Mouse (Mus musculus) lung, embryonic 14.5 days (tissue): ENCODE data around the gene Atg9b. TPM values are rescaled to one million over a fixed set of nuclear protein-coding genes. Genes with fewer than 3 reads are reported as not detected.
A peak's percentile ranks its signal among the peaks of the same experiment; 100 is the strongest.
"Not testable (repeated sequence)": the region's sequence is repeated elsewhere in the genome, so short reads cannot be mapped to it uniquely, and the experiment has no call there.

Source experiments
- ATAC-seq: fragments of 200-750 bp; cut with Nextera tagmentation; 2 replicates; pipeline ENCODE4 v1.8.0; 2017; ENCODE audit warnings: mild to moderate bottlenecking, moderate TSS enrichment, moderate library complexity; ENCODE audit not compliant: insufficient read depth
- DNase-seq: peaks from one replicate; pipeline ENCODE4 v3.0.0-alpha.2; 2015
- H3K27ac ChIP-seq: fragments of 300-500 bp; sonication (generic); 2 replicates; pipeline ENCODE4 v1.5.1; 2014; ENCODE audit warnings: low read depth, mild to moderate bottlenecking, moderate library complexity
- H3K27me3 ChIP-seq: fragments of 300-500 bp; sonication (generic); 2 replicates; pipeline ENCODE4 v1.6.1; 2014; ENCODE audit warnings: low read length, control low read depth; ENCODE audit not compliant: insufficient read depth
- H3K36me3 ChIP-seq: fragments of 300-500 bp; sonication (generic); 2 replicates; pipeline ENCODE4 v1.6.1; 2014; ENCODE audit warnings: control low read depth; ENCODE audit not compliant: insufficient read depth
- H3K4me1 ChIP-seq: fragments of 300-500 bp; sonication (generic); 2 replicates; pipeline ENCODE4 v1.6.1; 2014; ENCODE audit warnings: antibody characterized with exemption, control low read depth; ENCODE audit not compliant: insufficient read depth
- H3K4me2 ChIP-seq: fragments of 300-500 bp; sonication (generic); 2 replicates; pipeline ENCODE4 v1.6.1; 2014; ENCODE audit warnings: mild to moderate bottlenecking
- H3K4me3 ChIP-seq: fragments of 300-500 bp; sonication (generic); 2 replicates; pipeline ENCODE4 v1.5.1; 2014; ENCODE audit warnings: low read depth, low read length
- H3K9ac ChIP-seq: fragments of 300-500 bp; sonication (generic); 2 replicates; pipeline ENCODE4 v1.6.1; 2014
- H3K9me3 ChIP-seq: fragments of 300-500 bp; sonication (generic); 2 replicates; pipeline ENCODE4 v1.6.1; 2016; ENCODE audit warnings: low read depth, low read length, control low read depth
- CTCF ChIP-seq: IDR thresholded peaks from 2 replicates; pipeline ENCODE4 v1.5.1; 2016; ENCODE audit warnings: antibody characterized with exemption, low read depth
- WGBS: fragments of 180-500 bp; shearing (Covaris S2); extraction: QIAGEN DNeasy Blood & Tissue Kit; methylation state at CpG from one replicate; pipeline ENCODE4 v1.1.7; 2014; 5-methylcytosine and 5-hydroxymethylcytosine counted together
- polyA plus RNA-seq: library from polyadenylated mRNA; unstranded; fragments of >200 nt; fragmentation: Nextera tagmentation; extraction: Ambion mirVana; gene quantifications from 2 replicates; pipeline ENCODE4 v1.2.1, GENCODE M21; 2014

Gene Atg9b
- polyA plus RNA-seq, 1 experiment from 2014 or later = 0.71 TPM

DNA sequence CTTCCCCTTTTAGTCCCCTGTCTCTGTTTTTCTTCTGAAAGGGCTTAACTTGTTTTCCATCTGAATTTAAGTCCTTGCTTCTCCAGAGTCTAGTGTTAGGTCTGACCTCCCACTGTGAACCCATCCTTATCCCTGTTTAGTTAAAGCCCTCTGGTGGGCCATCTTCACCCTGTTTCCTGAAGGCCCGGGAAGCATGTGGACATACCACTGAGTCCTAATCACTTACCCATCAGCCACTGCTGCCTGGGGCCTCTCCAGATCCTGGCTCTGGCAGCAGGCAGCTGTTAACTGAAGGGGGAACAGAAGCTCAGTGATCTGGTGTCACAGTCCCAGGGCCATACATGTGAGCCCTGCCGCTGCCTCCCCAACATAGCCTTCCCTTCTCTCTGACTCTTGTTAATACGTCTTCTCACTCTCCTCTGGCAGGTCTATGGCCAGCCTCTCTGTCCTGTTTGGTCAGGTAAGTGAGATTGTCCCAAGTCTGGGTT is 13.5 kb upstream of the Atg9b start:
- H3K9ac ChIP-seq = no peak overlapping the region
- H3K4me3 ChIP-seq = no peak overlapping the region
- no peak for ATAC-seq
- no peak for TF ChIP-seq CTCF
- peaks cover 51% of the 10 kb centered on the region; the same call in 1 of the 2 replicates for H3K36me3 ChIP-seq
- H3K4me1 ChIP-seq = no peaks in the 10 kb centered on the region
- H3K4me2 ChIP-seq = no peak overlapping the region
- no peaks in the 10 kb centered on the region for H3K27me3 ChIP-seq
- no peak for DNase-seq
- 66% methylated on average over 3 of the region's 3 CpGs for WGBS
- H3K27ac ChIP-seq = no peak overlapping the region
- no peaks in the 10 kb centered on the region for H3K9me3 ChIP-seq

GRCm38 (mm10) chr5:24404594-24405360 is 12.8 kb upstream of the Atg9b start:
- Histone ChIP-seq H3K4me2 (no peak overlapping the region), H3K4me1 (no peaks in the 10 kb centered on the region), H3K36me3 (peaks cover 51% of the 10 kb centered on the region; the same call in 1 of the 2 replicates), H3K4me3 (no peak overlapping the region), H3K9ac (no peak overlapping the region), H3K27me3 (no peaks in the 10 kb centered on the region), H3K9me3 (no peaks in the 10 kb centered on the region), H3K27ac (no peak overlapping the region)
- TF ChIP-seq CTCF = no peak
- ATAC-seq (no peak), DNase-seq (no peak)
- WGBS = 83% methylated on average over 6 of the region's 6 CpGs

GRCm38 (mm10) chr5:24401969-24402368 is 10.0 kb upstream of the Atg9b start:
- no peak for DNase-seq
- no peak overlapping the region for H3K4me2 ChIP-seq
- H3K9ac ChIP-seq = no peak overlapping the region
- H3K27ac ChIP-seq = no peak overlapping the region
- no peaks in the 10 kb centered on the region for H3K9me3 ChIP-seq
- H3K36me3 ChIP-seq = peaks cover 35% of the 10 kb centered on the region; the same call in 1 of the 2 replicates
- WGBS = 68% methylated on average over 9 of the region's 9 CpGs
- H3K4me3 ChIP-seq = no peak overlapping the region
- ATAC-seq = peak; percentile 47; the same call in 1 of the 2 replicates
- H3K4me1 ChIP-seq = no peaks in the 10 kb centered on the region
- H3K27me3 ChIP-seq = no peaks in the 10 kb centered on the region
- no peak for TF ChIP-seq CTCF

DNA sequence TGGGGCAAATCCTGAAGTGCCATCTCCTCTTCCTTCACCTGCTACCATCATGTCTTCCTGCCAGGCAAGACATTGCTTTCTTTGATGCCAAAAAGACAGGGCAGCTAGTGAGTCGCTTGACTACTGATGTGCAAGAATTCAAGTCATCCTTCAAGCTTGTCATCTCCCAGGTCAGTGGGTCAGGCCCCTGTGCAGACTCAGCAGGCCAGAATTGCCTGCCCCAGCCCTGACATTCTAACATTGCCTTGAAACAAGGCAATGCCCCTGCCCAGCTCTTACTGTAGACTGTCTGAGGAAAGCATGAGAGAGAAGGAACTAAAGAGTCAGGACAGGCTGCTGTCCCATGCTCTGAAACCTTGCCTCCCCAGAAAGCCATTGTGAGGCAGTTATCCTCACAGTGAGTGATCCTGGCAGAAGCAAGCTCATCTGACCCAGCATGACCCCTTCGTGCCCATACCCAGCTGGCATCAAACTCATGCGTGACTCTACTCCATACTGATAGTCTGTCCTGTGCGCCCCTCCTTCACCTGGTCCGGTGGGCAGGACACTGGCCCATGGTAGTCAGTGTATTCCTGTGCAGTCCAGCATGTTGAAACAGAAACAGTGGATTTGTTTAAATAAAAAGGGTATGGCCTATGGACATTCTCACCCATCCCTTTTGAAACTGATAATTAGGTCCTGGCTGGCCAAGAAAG is 9.1 kb upstream of the Atg9b start:
- H3K9me3 ChIP-seq = no peaks in the 10 kb centered on the region
- no peak overlapping the region for H3K9ac ChIP-seq
- DNase-seq (no peak), ATAC-seq (no peak)
- no peaks in the 10 kb centered on the region for H3K27me3 ChIP-seq
- H3K27ac ChIP-seq = no peak overlapping the region
- no peak overlapping the region for H3K4me2 ChIP-seq
- H3K4me1 ChIP-seq = no peaks in the 10 kb centered on the region
- no peak overlapping the region for H3K4me3 ChIP-seq
- H3K36me3 ChIP-seq = peaks cover 26% of the 10 kb centered on the region; the same call in 1 of the 2 replicates
- WGBS = 86% methylated on average over 5 of the region's 5 CpGs
- no peak for TF ChIP-seq CTCF

DNA sequence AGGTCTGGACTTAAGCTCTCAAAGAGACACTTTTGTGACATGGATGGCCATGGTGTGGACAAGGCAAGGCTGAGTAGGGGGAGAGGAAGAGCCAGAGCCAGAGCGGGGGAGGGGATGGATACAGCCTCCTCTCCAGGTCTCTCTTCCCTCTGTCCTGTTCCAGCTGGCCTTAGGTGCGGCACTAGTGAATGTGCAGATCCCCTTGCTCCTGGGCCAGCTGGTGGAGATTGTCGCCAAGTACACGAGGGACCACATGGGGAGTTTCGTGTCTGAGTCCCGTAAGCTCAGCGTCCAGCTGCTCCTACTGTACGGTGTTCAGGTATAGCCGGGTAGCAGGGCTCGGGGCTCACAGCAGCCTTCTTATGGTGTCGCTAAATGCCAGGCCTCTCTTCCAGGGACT is 8.4 kb upstream of the Atg9b start:
- no peak for ATAC-seq
- peaks cover 24% of the 10 kb centered on the region; the same call in 1 of the 2 replicates for H3K36me3 ChIP-seq
- H3K4me2 ChIP-seq = no peak overlapping the region
- no peaks in the 10 kb centered on the region for H3K27me3 ChIP-seq
- 88% methylated on average over 11 of the region's 11 CpGs for WGBS
- no peak overlapping the region for H3K4me3 ChIP-seq
- no peak overlapping the region for H3K9ac ChIP-seq
- no peaks in the 10 kb centered on the region for H3K9me3 ChIP-seq
- no peak overlapping the region for H3K27ac ChIP-seq
- DNase-seq = no peak
- H3K4me1 ChIP-seq = no peaks in the 10 kb centered on the region
- TF ChIP-seq CTCF = no peak

DNA sequence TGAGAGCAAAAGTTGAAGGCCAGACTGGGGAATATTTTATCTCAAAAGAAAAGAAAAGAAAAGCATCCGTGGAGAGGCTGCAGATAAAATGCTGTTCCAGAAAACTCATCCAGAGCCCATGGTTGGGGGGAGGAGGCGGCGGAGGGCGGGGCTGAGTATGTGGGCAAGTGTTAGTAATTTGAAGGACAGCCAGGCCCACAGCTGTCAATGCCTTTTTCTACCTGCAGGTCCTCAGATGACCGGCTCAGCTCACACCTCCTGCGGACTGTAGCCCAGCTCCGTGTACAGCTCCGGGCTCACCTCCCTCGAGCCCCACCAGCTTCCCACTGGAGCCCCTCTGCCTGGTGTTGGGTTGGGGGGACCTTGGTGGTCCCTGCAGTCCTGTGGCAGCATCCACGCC is 7.7 kb upstream of the Atg9b start:
- Histone ChIP-seq H3K36me3 (peaks cover 24% of the 10 kb centered on the region; the same call in 1 of the 2 replicates), H3K4me3 (no peak overlapping the region), H3K4me1 (no peaks in the 10 kb centered on the region), H3K4me2 (no peak overlapping the region), H3K9me3 (no peaks in the 10 kb centered on the region), H3K27ac (no peak overlapping the region), H3K9ac (no peak overlapping the region), H3K27me3 (no peaks in the 10 kb centered on the region)
- ATAC-seq (no peak), DNase-seq (no peak)
- 70% methylated on average over 10 of the region's 10 CpGs for WGBS
- TF ChIP-seq CTCF = no peak

- H3K27ac ChIP-seq, H3K4me2 ChIP-seq, H3K9me3 ChIP-seq, DNase-seq, H3K9ac ChIP-seq, ATAC-seq, H3K36me3 ChIP-seq, H3K27me3 ChIP-seq, H3K4me1 ChIP-seq, H3K4me3 ChIP-seq: not testable (repeated sequence)
- WGBS = 92% methylated on average over 6 of the region's 6 CpGs
These were observed 4.3 kb upstream of the Atg9b start for GRCm38 (mm10) chr5:24396254-24396653.
